Mouse (Mus musculus) adrenal gland, postnatal 4 days (tissue): Measurements from ENCODE around the gene Gm21885. TPM values are rescaled to one million over a fixed set of nuclear protein-coding genes. Genes with fewer than 3 reads are reported as not detected.

Source experiments
- DNase-seq, 2 experiments: peaks; one replicate each; pipeline ENCODE4 v3.0.0; 2021 to 2022; ENCODE audit warnings: low spot score in 2 of 2, mixed read lengths in 2 of 2
- total RNA-seq, 2 experiments: library from RNA; stranded (reverse); gene quantifications; 2 replicates each; pipeline ENCODE4 v1.2.3; 2021

Gm21885 gene
- total RNA-seq, 2 experiments from 2014 or later: not detected

GRCm38 (mm10) chr11:94268761-94269160 lies 12.9 kb upstream of the Gm21885 start:
- no peak for DNase-seq

GRCm38 (mm10) chr11:94269906-94270305 lies 11.8 kb upstream of the Gm21885 start:
- no peak for DNase-seq

- DNase-seq: no peak
Observed at GRCm38 (mm10) chr11:94271015-94271414, 10.7 kb upstream of the Gm21885 start.

GRCm38 (mm10) chr11:94272960-94273927 lies 8.4 kb upstream of the Gm21885 start:
- no peak for DNase-seq

- DNase-seq: no peak
Observed at GRCm38 (mm10) chr11:94274206-94274867, 7.3 kb upstream of the Gm21885 start.

- DNase-seq: no peak
Observed at GRCm38 (mm10) chr11:94275226-94275625, 6.4 kb upstream of the Gm21885 start.

GRCm38 (mm10) chr11:94275686-94276085 lies 6.0 kb upstream of the Gm21885 start:
- DNase-seq: no peak

GRCm38 (mm10) chr11:94276869-94277337 lies 4.8 kb upstream of the Gm21885 start:
- peak; percentile 69 to 72 for DNase-seq

- no peak for DNase-seq
Observed at GRCm38 (mm10) chr11:94282291-94282690, 618 bp downstream of the Gm21885 start.

GRCm38 (mm10) chr11:94283536-94284099 lies 1.9 kb downstream of the Gm21885 start:
- no peak for DNase-seq

GRCm38 (mm10) chr11:94285886-94286574 lies 4.4 kb downstream of the Gm21885 start:
- no peak for DNase-seq

GRCm38 (mm10) chr11:94287105-94287504 lies 5.4 kb downstream of the Gm21885 start:
- DNase-seq: no peak

- no peak for DNase-seq
Observed at GRCm38 (mm10) chr11:94290062-94290740, 8.5 kb downstream of the Gm21885 start.

GRCm38 (mm10) chr11:94294996-94295845 lies 13.5 kb downstream of the Gm21885 start:
- no peak for DNase-seq

- no peak for DNase-seq
Observed at GRCm38 (mm10) chr11:94312733-94313132, 31.1 kb downstream of the Gm21885 start.

GRCm38 (mm10) chr11:94314098-94314652 lies 32.5 kb downstream of the Gm21885 start:
- DNase-seq: no peak

GRCm38 (mm10) chr11:94315308-94315707 lies 33.6 kb downstream of the Gm21885 start:
- DNase-seq: no peak

- DNase-seq: no peak
Observed at GRCm38 (mm10) chr11:94316528-94316927, 34.9 kb downstream of the Gm21885 start.

- no peak for DNase-seq
Observed at GRCm38 (mm10) chr11:94317014-94317413, 35.3 kb downstream of the Gm21885 start.
